Mouse (Mus musculus) effector memory CD4-positive, alpha-beta T cell, adult 7 months (primary cell): ENCODE data around the gene Cldn10. TPM values are rescaled to one million over a fixed set of nuclear protein-coding genes. Genes with fewer than 3 reads are reported as not detected.

ENCODE experiments used
- polyA plus RNA-seq: library from polyadenylated mRNA; unstranded; fragments of 100-300 nt; shearing (Covaris generic); gene quantifications from one replicate; pipeline ENCODE4 v1.2.1, GENCODE M21; 2017

Gene Cldn10
- 0.67 TPM for polyA plus RNA-seq

GRCm38 (mm10) chr14:118787621-118788020 lies at the start of gene Cldn10:
Gene Cldn10, plus strand, starts transcription at chr14:118787908.

Other genes with a start within 250 kb of the Cldn10 start
- 17.9 TPM for gene Abcc4, start 81.7 kb upstream of the Cldn10 start, polyA plus RNA-seq
- gene Dzip1, start 137.6 kb downstream of the Cldn10 start, polyA plus RNA-seq: 12.7 TPM
- 77.8 TPM for gene Dnajc3, start 150.1 kb downstream of the Cldn10 start, polyA plus RNA-seq